Comparison of ENCODE assay signal across 8 mouse cellular contexts in genomic region chr1:152624644-152625454, GRCm38 (mm10).
DNase-seq lines count a peak whose midpoint lies in the region; ATAC-seq and TF ChIP-seq lines count a peak whose summit lies in the region.

No protein-coding gene starts in this region.

- ATAC-seq in embryonic facial prominence, embryonic 13.5 days (ENCODE audit: insufficient number of reproducible peaks, insufficient read depth, low FRiP score, low TSS enrichment, low read depth), result peak; percentile 67; the same call in 1 of the 2 replicates
- ATAC-seq in heart, embryonic 13.5 days (ENCODE audit: extremely low read depth, insufficient number of reproducible peaks, low FRiP score, low TSS enrichment), result peak; percentile 64; the same call in 1 of the 2 replicates
- ATAC-seq in kidney, embryonic 15.5 days (replicated peaks; ENCODE audit: low FRiP score), result peak; percentile 81
- ATAC-seq in liver, embryonic 16.5 days (ENCODE audit: low read depth), result peak; percentile 63
- peak; percentile 87 for ATAC-seq in neural tube, embryonic 11.5 days (ENCODE audit: insufficient read depth, low FRiP score, low TSS enrichment)

- H3K27ac ChIP-seq in embryonic facial prominence, embryonic 13.5 days, result peak overlapping the region; percentile 90
- peak overlapping the region; percentile 98 for H3K27ac ChIP-seq in heart, embryonic 13.5 days (replicated peaks)
- H3K27ac ChIP-seq in kidney, embryonic 15.5 days, result peak overlapping the region; percentile 93
- H3K27ac ChIP-seq in liver, embryonic 16.5 days (ENCODE audit: low read length), result peak overlapping the region; percentile 45; the same call in 1 of the 2 replicates
- H3K27ac ChIP-seq in neural tube, embryonic 11.5 days (ENCODE audit: low read depth, low read length), result peak overlapping the region; percentile 80
- H3K27ac ChIP-seq in testis, adult 2 months (ENCODE audit: control insufficient read depth, insufficient read depth, low read depth, low read length), result peak overlapping the region; percentile 65

- H3K27me3 ChIP-seq in embryonic facial prominence, embryonic 13.5 days, result peaks cover 8% of the 10 kb centered on the region; the same call in 1 of the 2 replicates
- H3K27me3 ChIP-seq in heart, embryonic 13.5 days (replicated peaks), result no peaks in the 10 kb centered on the region
- H3K27me3 ChIP-seq in kidney, embryonic 15.5 days, result no peaks in the 10 kb centered on the region
- peaks cover 38% of the 10 kb centered on the region for H3K27me3 ChIP-seq in liver, embryonic 16.5 days (ENCODE audit: control insufficient read depth, insufficient read depth, low read depth, low read length)
- H3K27me3 ChIP-seq in neural tube, embryonic 11.5 days (ENCODE audit: control insufficient read depth, insufficient read depth, low read length), result no peaks in the 10 kb centered on the region
- H3K27me3 ChIP-seq in testis, adult 2 months (ENCODE audit: control insufficient read depth, insufficient read depth, low read length), result no peaks in the 10 kb centered on the region

- no peaks in the 10 kb centered on the region for H3K9me3 ChIP-seq in embryonic facial prominence, embryonic 13.5 days
- no peaks in the 10 kb centered on the region for H3K9me3 ChIP-seq in heart, embryonic 13.5 days
- H3K9me3 ChIP-seq in kidney, embryonic 15.5 days (replicated peaks), result no peaks in the 10 kb centered on the region
- H3K9me3 ChIP-seq in liver, embryonic 16.5 days (replicated peaks; ENCODE audit: control insufficient read depth, low read length), result no peaks in the 10 kb centered on the region
- no peaks in the 10 kb centered on the region for H3K9me3 ChIP-seq in neural tube, embryonic 11.5 days (ENCODE audit: control insufficient read depth, low read length)

- peak overlapping the region; percentile 84 for H3K9ac ChIP-seq in embryonic facial prominence, embryonic 13.5 days
- H3K9ac ChIP-seq in heart, embryonic 13.5 days, result peak overlapping the region; percentile 95
- peak overlapping the region; percentile 81 for H3K9ac ChIP-seq in kidney, embryonic 15.5 days
- peak overlapping the region; percentile 43 for H3K9ac ChIP-seq in liver, embryonic 16.5 days (ENCODE audit: low read depth, low read length)
- H3K9ac ChIP-seq in neural tube, embryonic 11.5 days (ENCODE audit: low read length), result peak overlapping the region; percentile 85

- peaks cover 31% of the 10 kb centered on the region for H3K4me1 ChIP-seq in embryonic facial prominence, embryonic 13.5 days
- peaks cover 55% of the 10 kb centered on the region for H3K4me1 ChIP-seq in heart, embryonic 13.5 days
- peaks cover 43% of the 10 kb centered on the region for H3K4me1 ChIP-seq in kidney, embryonic 15.5 days
- peaks cover 6% of the 10 kb centered on the region for H3K4me1 ChIP-seq in liver, embryonic 16.5 days (ENCODE audit: control insufficient read depth, low read depth, low read length)
- H3K4me1 ChIP-seq in neural tube, embryonic 11.5 days (ENCODE audit: control insufficient read depth, insufficient read depth, low read length), result peaks cover 9% of the 10 kb centered on the region
- H3K4me1 ChIP-seq in testis, adult 2 months (ENCODE audit: control insufficient read depth, insufficient read depth, low read length), result peaks cover 5% of the 10 kb centered on the region

- H3K36me3 ChIP-seq in embryonic facial prominence, embryonic 13.5 days, result no peaks in the 10 kb centered on the region
- peaks cover 20% of the 10 kb centered on the region; the same call in 1 of the 2 replicates for H3K36me3 ChIP-seq in heart, embryonic 13.5 days
- no peaks in the 10 kb centered on the region; the same call in 1 of the 2 replicates for H3K36me3 ChIP-seq in kidney, embryonic 15.5 days
- no peaks in the 10 kb centered on the region for H3K36me3 ChIP-seq in liver, embryonic 16.5 days (ENCODE audit: control insufficient read depth, insufficient read depth)
- 0 out of 2 replicates have a peak, but pooled peaks cover 1% of the 10 kb centered on the region for H3K36me3 ChIP-seq in neural tube, embryonic 11.5 days (ENCODE audit: control insufficient read depth, insufficient read depth, low read length)
- H3K36me3 ChIP-seq in testis, adult 2 months (ENCODE audit: control insufficient read depth, insufficient read depth, low read length), result no peaks in the 10 kb centered on the region

- peak overlapping the region; percentile 74 for H3K4me2 ChIP-seq in embryonic facial prominence, embryonic 13.5 days
- peak overlapping the region; percentile 80 for H3K4me2 ChIP-seq in heart, embryonic 13.5 days
- H3K4me2 ChIP-seq in kidney, embryonic 15.5 days, result peak overlapping the region; percentile 84
- peak overlapping the region; percentile 57 for H3K4me2 ChIP-seq in liver, embryonic 16.5 days (ENCODE audit: low read depth, low read length)
- peak overlapping the region; percentile 76 for H3K4me2 ChIP-seq in neural tube, embryonic 11.5 days (ENCODE audit: low read depth)

- DNase-seq in B cell, adult 2 months, result peak; percentile 71 to 72
- DNase-seq in adrenal gland, postnatal 36 days, result peak; percentile 82 to 90
- DNase-seq in neural tube, embryonic 11.5 days (ENCODE audit: low spot score), result peak; percentile 86

- H3K4me3 ChIP-seq in embryonic facial prominence, embryonic 13.5 days, result peak overlapping the region; percentile 69
- peak overlapping the region; percentile 73 for H3K4me3 ChIP-seq in heart, embryonic 13.5 days
- peak overlapping the region; percentile 72 for H3K4me3 ChIP-seq in kidney, embryonic 15.5 days (replicated peaks)
- peak overlapping the region; percentile 56 for H3K4me3 ChIP-seq in liver, embryonic 16.5 days (ENCODE audit: low read depth, low read length)
- H3K4me3 ChIP-seq in neural tube, embryonic 11.5 days (ENCODE audit: low read depth, low read length), result peak overlapping the region; percentile 60
- H3K4me3 ChIP-seq in testis, adult 2 months (ENCODE audit: control insufficient read depth, low read depth, low read length), result peak overlapping the region; percentile 85

- TF ChIP-seq CTCF in testis, adult 2 months (IDR thresholded peaks at IDR 0.05; ENCODE audit: control insufficient read depth, insufficient read depth, insufficient replicate concordance, low read depth, low read length), result no peak

- WGBS in embryonic facial prominence, embryonic 13.5 days, result under 1% methylated on average over 60 of the region's 61 CpGs
- WGBS in heart, embryonic 13.5 days, result under 1% methylated on average over 61 of the region's 61 CpGs
- WGBS in kidney, embryonic 15.5 days, result under 1% methylated on average over 61 of the region's 61 CpGs
- WGBS in liver, embryonic 16.5 days (ENCODE audit: insufficient replicate concordance), result under 1% methylated on average over 61 of the region's 61 CpGs
- WGBS in neural tube, embryonic 11.5 days, result under 1% methylated on average over 61 of the region's 61 CpGs

- no peak; the same call in 1 of the 2 replicates for TF ChIP-seq POLR2A in testis, adult 2 months (IDR thresholded peaks at IDR 0.05; ENCODE audit: control insufficient read depth, low read depth, low read length)

Comparison
In these comparisons a context has a peak if more than half of its experiments do, and no peak if none do; other contexts are left out.
1. Peak in every context shown above with its lines: DNase-seq, ATAC-seq, H3K4me3 ChIP-seq and H3K27ac ChIP-seq.
2. H3K27ac ChIP-seq: peak in every context shown above with its lines; median percentile 98 in heart, embryonic 13.5 days; 93 in kidney, embryonic 15.5 days; 90 in embryonic facial prominence, embryonic 13.5 days; 80 in neural tube, embryonic 11.5 days; 65 in testis, adult 2 months; 45 in liver, embryonic 16.5 days.
3. H3K9ac ChIP-seq: peak in every context shown above with its lines; median percentile 95 in heart, embryonic 13.5 days; 85 in neural tube, embryonic 11.5 days; 84 in embryonic facial prominence, embryonic 13.5 days; 81 in kidney, embryonic 15.5 days; 43 in liver, embryonic 16.5 days.